Mouse (Mus musculus) frontal cortex, adult 2 months (tissue): ENCODE results near the gene Rsph3a. TPM values are rescaled to one million over a fixed set of nuclear protein-coding genes. Genes with fewer than 3 reads are reported as not detected.
"Not testable (repeated sequence)": the region's sequence is repeated elsewhere in the genome, so short reads cannot be mapped to it uniquely, and the experiment has no call there.

ENCODE experiments used
- DNase-seq, 2 experiments: peaks; one replicate each; pipeline ENCODE4 v3.0.0; 2022; ENCODE audit warnings: low spot score in 1 of 2; ENCODE audit errors: extremely low spot score in 1 of 2
- polyA plus RNA-seq: library from polyadenylated mRNA; depleted of rRNA; stranded (reverse); fragments of >200 nt; gene quantifications from 2 replicates; pipeline ENCODE4 v1.2.3, GENCODE M21; 2012; rRNA removed

Rsph3a gene
- polyA plus RNA-seq, 1 experiment, result 39.1 TPM

DNA sequence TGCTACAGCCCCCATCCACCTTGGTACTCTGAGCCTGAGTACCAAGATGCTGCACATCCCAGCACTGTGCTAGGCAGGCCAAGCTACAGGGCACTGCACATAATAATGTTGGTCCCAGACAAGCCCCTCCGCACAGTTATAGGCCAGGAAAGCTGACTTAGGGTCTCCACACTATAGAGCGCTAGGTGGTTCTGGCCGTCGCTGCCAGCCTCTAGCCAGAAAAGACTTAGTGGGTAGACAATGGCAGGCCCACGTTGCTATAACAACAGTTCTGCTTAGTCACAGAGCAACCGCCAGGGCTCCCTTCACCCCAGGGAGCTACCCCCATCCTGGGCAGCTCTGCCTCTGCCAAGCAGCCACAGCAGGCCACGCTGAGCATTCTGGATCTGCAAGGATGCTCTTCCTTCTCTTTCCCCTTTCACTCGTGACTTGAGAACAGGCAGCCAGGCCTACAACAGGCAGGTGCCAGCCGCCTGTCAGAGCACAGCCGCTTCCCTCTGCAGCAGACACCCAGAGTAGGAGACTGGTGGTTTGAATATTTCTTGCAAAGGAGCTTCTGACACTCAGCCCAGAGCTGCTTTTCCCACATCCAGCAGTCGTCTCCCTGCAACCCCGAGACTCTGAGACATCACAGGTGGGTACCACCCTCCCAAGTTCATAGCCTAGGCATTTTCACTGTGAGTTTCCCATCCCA is 82.2 kb downstream of the Rsph3a start:
- not testable (repeated sequence) for DNase-seq

Other genes with a start within 250 kb of the Rsph3a start
- 7.5 and 7.6 TPM in 2 replicates for gene Fndc1, start 118.3 kb upstream of the Rsph3a start, polyA plus RNA-seq
- 0.65 and 0.78 TPM in 2 replicates for gene Tagap, start 19.6 kb upstream of the Rsph3a start, polyA plus RNA-seq
- 1.6 and 2.0 TPM in 2 replicates for gene Gm49673, start 202.2 kb downstream of the Rsph3a start, polyA plus RNA-seq
- gene Rnaset2a, start 202.5 kb downstream of the Rsph3a start, polyA plus RNA-seq, result 16.5 and 17.6 TPM in 2 replicates
- 14.9 and 16.5 TPM in 2 replicates for gene Fgfr1op, start 219.9 kb downstream of the Rsph3a start, polyA plus RNA-seq